Mouse (Mus musculus) cerebellum, adult 8-10 months (tissue): ENCODE results near the gene Zfhx3.

ENCODE experiments used
- DNase-seq: peaks from one replicate; pipeline ENCODE4 v3.0.0; 2022

Zfhx3 gene

GRCm38 (mm10) chr8:108708833-108709387, 766.5 kb downstream of the Zfhx3 start:
- DNase-seq = no peak

GRCm38 (mm10) chr8:108709441-108709840, 767.0 kb downstream of the Zfhx3 start:
- DNase-seq = no peak

GRCm38 (mm10) chr8:108709928-108710606, 767.6 kb downstream of the Zfhx3 start:
- no peak for DNase-seq

GRCm38 (mm10) chr8:108710607-108711489, 768.4 kb downstream of the Zfhx3 start:
- no peak for DNase-seq

GRCm38 (mm10) chr8:108711490-108711793, 769.0 kb downstream of the Zfhx3 start:
- DNase-seq = no peak

GRCm38 (mm10) chr8:108712001-108712411, 769.6 kb downstream of the Zfhx3 start:
- no peak for DNase-seq

- no peak for DNase-seq
Observed at GRCm38 (mm10) chr8:108712607-108713006, 770.2 kb downstream of the Zfhx3 start.

GRCm38 (mm10) chr8:108713346-108714142, 771.1 kb downstream of the Zfhx3 start:
- no peak for DNase-seq

- no peak for DNase-seq
Observed at GRCm38 (mm10) chr8:108714143-108714635, 771.7 kb downstream of the Zfhx3 start.

GRCm38 (mm10) chr8:108714636-108715415, 772.4 kb downstream of the Zfhx3 start:
- DNase-seq = no peak

GRCm38 (mm10) chr8:108715416-108715948, 773.0 kb downstream of the Zfhx3 start:
- no peak for DNase-seq

GRCm38 (mm10) chr8:108716291-108716811, 773.9 kb downstream of the Zfhx3 start:
- DNase-seq = no peak

- no peak for DNase-seq
Observed at GRCm38 (mm10) chr8:108717545-108717944, 775.1 kb downstream of the Zfhx3 start.

- DNase-seq = no peak
Observed at GRCm38 (mm10) chr8:108718031-108718430, 775.6 kb downstream of the Zfhx3 start.

GRCm38 (mm10) chr8:108720840-108721239, 778.4 kb downstream of the Zfhx3 start:
- no peak for DNase-seq

- no peak for DNase-seq
Observed at GRCm38 (mm10) chr8:108722671-108723513, 780.4 kb downstream of the Zfhx3 start.

- DNase-seq = no peak
Observed at GRCm38 (mm10) chr8:108723636-108724035, 781.2 kb downstream of the Zfhx3 start.

- no peak for DNase-seq
Observed at GRCm38 (mm10) chr8:108724818-108725506, 782.5 kb downstream of the Zfhx3 start.

GRCm38 (mm10) chr8:108725631-108726030, 783.2 kb downstream of the Zfhx3 start:
- DNase-seq = no peak
